Mouse (Mus musculus) adrenal gland, adult 8-10 months (tissue): ENCODE measurements around the gene Gm572. TPM values are rescaled to one million over a fixed set of nuclear protein-coding genes. Genes with fewer than 3 reads are reported as not detected.
A peak's percentile ranks its signal among the peaks of the same experiment; 100 is the strongest.

Experiments
- DNase-seq: peaks from one replicate; pipeline ENCODE4 v3.0.0; 2022
- total RNA-seq, 4 experiments: library from RNA; stranded (reverse); gene quantifications; 2 replicates each; pipeline ENCODE4 v1.2.4; 2022

Gene Gm572
- total RNA-seq, 4 experiments from 2014 or later, result not detected

DNA sequence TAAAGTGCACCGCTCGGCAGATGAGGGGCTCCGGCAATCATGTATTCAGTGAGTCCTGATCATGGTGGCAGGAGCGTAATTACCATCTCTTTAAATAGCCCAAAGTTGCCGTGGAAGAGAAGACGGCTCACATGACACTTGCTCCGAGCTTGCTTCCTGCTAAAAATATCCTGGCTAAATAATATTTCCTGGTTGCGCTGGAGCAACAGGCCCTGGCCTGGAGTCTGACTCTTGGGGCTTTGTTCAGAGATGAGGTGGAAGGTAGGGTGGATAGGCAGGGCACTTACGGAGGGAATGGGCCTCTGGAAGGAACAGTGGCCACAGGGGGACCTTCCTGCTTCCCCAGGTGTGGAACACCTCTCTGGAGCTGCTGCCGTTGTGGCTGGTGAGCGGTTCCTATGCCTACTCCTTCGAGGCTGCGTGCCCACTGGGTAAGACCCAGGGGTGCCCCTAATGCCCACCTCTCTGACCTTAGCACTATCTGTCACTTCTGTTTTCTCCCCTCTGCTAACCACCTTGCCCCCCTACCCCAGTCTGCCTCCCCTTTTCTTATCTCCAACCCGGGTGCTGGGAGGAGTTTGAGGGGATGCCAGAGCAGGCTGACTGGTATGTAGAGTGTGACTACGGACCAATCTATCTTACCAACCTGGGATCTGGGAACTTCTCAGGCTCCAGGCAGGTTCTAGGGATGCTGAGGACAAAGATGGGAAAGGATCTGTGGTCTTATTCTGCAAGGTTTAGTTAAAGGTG is 24.1 kb downstream of the Gm572 start:
- no peak for DNase-seq

DNA sequence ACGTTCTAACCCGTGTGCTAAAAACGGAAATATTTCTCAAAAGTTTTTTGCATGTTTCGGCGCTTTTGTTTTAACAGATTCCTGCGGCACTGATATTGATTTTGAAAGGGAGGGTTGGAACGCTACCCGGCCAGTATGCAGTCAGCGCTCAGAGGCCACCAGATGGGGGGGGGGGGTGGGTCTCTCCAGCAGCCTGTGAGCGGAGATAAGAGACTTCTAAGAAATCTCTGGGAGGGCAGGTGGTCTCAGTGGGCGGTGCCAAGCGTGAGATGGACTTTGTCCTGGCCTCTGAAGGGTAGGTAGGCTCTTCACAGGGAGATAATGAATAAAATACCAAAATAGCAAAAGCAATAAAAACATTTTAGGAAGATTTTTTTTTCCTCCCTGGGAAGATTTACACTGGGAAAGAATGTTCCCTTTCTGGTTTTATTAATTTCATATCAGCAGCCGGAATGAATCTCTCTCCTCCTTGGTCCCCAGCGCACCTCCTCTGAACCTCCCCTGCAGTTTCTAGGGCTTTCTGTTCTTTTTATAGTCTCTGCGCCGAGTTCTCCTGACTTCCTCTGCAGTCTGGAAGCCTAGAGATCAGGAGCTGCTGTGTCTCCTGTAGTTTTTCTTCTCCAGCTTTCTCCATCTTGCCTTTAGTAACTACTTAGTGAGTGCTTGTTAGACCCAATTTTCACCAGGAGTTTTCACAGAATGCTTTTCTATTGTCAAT is 28.3 kb downstream of the Gm572 start:
- DNase-seq, result no peak

DNA sequence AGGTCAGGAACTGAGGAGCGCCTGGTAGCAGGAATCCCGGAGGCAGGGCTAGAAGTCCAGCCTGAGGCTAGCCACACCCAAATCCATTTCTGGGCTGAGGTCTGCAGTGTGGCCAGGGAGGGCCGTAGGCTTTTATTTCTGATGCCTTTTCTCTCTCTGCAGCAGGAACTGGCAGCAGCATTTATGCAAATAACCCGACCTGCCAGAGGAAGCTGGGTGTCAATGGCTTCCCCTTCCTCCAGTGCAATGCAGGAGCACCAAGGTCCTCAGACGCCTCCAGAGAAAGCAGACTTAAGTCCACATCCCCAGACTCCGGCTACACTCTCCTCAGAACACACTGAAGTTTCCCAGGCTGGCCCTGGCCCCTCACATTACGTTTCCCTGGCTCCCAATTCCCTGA is 31.9 kb downstream of the Gm572 start:
- DNase-seq, result no peak

DNA sequence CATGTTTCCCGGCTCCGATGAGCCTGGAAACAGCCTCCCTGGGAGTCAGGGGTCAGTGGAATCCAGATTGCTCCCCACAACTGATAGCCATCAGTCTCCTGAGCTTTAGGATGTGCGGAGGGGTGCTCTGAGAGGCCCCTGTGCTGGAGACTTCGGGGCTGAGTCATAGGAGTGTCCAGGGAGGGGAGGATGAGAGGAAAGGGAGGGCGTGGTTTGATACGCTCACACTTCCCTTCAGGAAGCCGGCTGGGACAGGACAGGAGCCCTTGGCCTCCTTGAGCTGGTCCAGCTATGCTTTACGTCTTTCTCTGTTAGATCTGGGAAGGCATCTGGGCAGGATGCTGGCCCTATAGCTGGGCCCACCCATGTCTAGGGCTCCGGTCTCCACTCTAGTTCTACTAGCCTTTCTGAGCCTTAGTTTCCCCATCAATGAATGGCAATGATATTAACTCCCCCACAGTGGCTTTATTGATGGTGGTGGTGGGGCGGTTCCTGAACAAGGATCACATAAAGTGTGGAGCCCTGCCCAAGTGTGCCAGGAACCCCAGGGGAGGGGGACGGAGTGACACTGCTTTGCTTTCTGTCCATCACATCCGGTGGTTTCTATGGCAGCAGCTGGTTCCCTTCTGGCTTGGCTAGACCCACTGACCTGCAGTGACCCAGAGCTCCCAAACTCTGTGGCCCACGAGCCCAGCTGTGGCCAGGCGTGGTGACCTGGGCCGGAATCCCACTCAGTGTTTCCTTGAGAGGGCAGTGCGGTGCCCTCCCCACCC is 33.3 kb downstream of the Gm572 start:
- no peak for DNase-seq

GRCm38 (mm10) chr4:148676961-148677637 is 34.0 kb downstream of the Gm572 start:
- no peak for DNase-seq

DNA sequence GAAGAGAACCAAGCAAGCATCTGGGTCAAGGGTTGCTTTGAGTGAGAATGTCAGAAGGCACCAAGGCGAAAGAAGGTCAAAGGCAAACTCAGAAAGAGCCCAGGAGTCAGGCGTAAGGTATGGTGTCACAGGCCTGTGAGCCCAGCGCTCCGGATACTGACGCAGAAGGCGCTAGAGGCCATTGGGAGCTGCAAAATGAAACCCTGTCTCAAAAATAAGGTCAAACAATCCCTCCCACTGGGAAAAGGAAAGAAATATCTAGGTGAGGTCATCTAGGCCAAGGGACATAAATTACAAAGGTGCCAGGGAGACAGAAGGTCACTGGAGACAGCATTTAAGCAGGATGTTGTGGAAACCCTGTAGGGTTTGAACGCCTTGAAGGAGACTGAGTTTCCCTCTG is 35.0 kb downstream of the Gm572 start:
- peak; percentile 52 for DNase-seq

DNA sequence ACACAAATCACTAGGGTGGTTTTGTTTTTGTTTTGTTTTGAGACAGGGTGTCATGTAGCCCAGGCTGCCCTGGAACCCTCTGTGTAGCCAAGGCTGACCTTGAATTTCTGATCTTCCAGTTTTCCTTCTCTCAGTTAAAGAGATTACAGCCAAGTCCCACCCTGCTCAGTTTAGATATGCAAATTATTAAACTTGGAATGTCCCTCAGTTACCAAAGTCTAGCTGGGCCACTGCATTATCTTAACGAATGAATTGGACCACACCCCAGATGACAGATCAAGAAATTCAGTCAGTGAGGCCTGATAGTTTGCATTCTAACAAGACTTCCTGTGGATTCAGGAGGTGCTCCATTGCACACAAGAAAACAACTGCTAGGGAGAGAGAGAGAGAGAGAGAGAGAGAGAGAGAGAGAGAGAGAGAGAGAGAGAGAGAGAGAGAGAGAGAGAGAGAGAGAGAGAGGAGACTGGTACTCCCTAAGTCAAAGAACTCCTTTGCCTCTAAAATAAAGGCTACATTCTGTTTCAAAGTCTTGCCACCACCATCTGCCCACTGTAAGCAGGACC is 37.5 kb downstream of the Gm572 start:
- no peak for DNase-seq

DNA sequence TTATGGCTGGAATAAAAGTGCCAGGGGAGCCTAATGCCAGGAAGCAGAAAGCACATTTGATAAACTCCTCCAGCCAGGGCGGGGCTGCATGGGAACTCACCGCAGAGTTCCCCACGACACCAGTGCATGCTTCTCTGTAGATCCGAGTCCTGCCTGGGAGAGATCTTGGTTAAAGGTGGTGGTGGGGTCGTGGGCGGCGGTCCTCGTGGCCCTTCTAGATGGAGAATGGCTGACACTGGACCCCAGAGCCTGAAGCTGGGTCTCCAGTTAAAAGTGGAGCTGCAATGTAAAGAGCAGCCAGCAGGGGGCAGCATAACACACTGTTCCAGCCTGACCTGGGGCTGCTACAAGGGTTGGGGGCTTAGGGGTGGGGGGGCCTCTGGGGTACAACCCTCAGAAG is 38.3 kb downstream of the Gm572 start:
- DNase-seq, result no peak

DNA sequence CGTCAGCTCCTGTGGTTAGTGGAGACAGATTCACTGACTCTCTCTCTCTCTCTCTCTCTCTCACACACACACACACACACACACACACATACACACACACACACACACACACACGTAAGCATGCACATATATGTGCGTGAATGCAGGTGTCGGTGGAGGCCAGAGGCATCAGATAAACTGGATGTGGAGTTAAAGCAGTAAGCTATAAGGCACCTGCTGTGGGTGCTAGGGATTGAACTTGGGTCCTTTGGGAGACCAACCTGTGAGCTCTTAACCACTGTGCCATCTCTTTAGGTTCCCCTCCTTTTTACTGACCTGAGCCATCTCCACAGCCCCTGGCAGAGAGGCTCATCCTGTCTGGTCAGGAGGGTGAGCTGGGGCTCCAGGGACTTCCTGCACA is 39.8 kb downstream of the Gm572 start:
- DNase-seq, result no peak

DNA sequence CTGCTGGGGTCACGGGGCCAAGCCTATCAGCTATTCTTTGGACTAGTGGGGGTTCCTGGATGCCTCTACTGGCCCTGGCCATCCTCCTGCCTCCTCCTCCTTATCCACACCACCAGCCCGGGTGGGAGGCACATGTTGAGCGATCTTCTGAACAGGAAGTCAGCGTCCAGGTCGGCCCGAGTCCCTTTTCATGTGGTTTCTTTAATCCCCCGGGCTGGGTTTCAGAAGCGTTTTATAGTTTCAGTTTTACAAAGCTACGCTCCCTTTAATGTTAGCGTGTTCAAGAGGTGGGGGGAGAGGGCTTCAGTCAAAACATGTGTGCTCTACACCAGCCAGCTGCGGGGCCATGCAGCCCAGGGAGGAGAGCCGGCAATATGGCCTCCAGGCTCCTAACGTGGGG is 40.4 kb downstream of the Gm572 start:
- DNase-seq, result no peak

DNA sequence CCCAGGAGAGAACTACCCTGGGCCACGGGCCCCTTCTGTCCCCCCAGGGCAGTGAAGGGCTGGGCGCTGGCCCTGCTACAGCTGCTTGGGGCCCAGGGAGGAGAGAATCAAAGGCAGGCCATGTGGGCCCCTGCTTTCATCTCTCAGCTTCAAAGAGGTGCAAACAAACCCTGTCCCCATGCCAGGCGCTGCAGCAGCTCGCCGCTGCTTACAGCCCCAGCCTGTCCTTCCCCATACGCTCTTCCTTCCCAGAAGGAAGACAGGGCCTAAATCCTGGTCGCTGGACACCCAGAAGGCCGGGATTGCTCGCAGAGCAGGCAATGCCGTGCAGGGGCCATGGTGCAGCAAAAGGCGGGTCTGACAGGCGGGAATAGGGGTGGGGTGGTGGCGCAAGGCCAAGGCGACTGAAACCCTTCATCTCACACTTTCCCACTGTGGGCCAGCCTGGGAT is 43.4 kb downstream of the Gm572 start:
- DNase-seq, result no peak

- DNase-seq, result no peak
These were observed 45.0 kb downstream of the Gm572 start for GRCm38 (mm10) chr4:148688091-148688490.

DNA sequence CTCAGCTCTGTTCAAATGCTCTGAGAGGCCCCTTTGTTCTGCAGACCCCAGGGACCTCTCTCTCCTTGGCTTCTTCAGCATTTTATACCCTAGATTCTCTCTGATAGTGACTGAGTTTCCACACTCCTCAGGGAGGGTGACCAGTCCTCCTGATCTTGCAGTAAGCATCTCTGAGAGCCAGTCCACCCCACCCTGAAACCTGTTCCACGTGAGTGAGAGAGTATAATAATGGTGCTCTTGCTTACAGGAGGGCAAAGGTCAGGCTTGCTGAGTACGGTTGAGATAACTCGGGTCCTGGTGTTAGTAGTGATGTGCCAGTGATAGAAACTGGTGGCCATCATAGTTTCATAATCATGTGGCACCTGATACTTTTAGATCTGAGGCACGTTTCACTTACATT is 48.1 kb downstream of the Gm572 start:
- no peak for DNase-seq

DNA sequence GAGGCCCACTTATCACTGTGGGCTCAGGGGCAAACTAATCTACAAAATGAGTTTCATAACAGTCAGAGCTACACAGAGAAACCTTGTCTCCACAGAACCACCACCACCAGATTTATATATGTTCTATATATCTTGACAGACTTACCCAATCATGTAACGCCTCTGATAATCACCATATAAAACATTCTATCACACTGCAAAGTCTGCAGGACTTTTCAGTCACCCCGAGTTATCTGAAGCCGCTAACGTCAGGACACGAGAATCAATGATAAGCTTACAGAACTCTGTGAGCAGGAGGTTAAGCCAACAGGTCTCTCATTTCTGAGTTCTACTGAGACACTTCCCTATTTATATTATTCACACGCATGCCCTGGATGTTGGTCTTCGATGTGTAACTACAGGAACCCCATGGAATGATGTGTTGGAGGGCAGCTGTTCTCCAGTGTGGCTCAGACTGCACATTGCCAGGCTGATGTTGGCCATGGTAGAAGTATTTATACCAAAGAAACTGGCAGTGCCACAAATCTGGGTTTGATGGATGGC is 50.4 kb downstream of the Gm572 start:
- no peak for DNase-seq

- DNase-seq, result no peak
These were observed 61.6 kb downstream of the Gm572 start for GRCm38 (mm10) chr4:148704756-148705155.

DNA sequence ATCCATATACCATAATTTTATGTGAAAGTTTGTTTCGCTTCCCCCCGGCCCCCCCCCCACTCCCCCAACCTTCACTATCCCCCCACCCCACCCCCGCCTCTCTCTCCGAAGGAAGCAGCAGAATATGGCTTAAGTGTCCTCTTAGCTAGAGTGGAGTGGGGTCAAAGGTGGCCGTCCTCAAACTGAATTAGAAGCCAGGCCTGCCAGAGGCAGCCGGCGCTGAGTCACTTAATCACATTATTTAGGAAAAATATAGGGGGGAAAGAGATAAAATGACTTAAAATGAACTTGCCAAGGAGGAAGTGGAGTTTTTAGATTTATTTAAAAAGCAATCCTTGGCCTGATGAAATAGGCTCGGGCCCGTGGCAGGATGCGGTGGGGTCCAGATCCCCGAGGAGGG is 65.7 kb downstream of the Gm572 start:
- no peak for DNase-seq

GRCm38 (mm10) chr4:148710446-148710845 is 67.3 kb downstream of the Gm572 start:
- no peak for DNase-seq

DNA sequence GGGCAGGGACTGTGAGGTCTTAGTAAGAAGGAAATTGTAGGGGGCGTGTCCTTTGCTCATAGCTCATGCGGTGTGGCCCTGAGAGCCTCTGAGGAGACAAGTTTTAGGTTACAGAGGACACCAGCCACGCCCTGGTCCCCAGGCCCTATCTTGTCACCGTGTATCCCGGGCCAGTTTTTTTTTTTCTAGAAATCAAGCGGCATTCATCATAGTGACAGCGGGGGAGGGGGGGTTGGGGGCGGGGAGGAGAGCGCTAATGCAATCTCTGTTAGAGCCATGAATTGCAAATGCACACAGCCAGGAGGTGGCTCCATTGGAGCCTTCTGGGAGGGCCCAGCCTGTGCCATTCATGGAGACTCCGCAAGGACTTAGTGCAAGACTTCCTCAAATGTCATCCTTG is 68.2 kb downstream of the Gm572 start:
- DNase-seq, result no peak

DNA sequence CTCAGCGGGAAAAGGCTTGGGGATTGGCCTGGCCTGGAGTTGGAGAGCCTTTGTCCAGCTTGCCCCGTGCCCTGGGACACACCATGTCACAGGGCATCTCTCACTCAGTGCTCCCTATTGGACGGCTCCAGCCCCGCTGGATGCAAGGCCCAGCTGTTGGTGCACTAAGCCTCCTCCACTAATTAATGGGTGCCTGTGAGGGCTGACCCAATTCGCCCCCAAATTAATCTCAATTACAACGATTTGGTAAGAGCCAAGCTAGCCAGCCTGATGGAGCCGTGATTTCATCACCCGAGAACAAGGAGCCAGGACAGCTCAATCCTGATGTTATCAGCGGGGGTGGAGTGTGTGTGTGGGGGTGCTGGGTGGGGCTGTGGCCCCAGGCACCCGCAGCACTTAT is 69.5 kb downstream of the Gm572 start:
- DNase-seq, result peak; percentile 21

DNA sequence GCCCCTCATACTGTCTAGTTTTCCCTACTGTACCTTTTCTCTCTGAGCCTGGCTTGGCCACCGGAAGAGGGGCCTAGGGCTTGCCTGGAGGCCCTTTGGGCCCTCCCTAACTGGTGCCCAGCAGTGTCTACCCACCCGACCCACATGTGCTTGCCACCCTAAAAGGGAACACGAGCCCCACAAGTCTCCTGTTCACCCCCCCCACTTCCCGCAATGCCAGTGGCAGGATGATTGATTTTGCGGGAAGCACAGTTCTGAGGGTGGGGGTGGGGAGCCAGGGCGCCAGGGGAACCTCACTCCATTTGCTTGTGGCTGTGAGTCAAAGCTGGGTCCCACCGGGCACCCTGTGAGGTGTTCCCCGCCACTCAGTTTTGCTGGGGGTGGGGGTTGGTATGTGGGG is 70.9 kb downstream of the Gm572 start:
- DNase-seq, result no peak

- DNase-seq, result no peak
These were observed 71.6 kb downstream of the Gm572 start for GRCm38 (mm10) chr4:148714739-148715138.

GRCm38 (mm10) chr4:148715396-148715795 is 72.3 kb downstream of the Gm572 start:
- DNase-seq, result no peak
